Mouse (Mus musculus) ES-E14 (cell line): ENCODE measurements around the gene Zfp523.

ENCODE experiments used
- CHD2 ChIP-seq: IDR thresholded peaks from 2 replicates; pipeline ENCODE4 v1.6.1; 2014; ENCODE audit warnings: mild to moderate bottlenecking, low read depth, low read length, inconsistent platforms
- MAFK ChIP-seq: IDR thresholded peaks from 2 replicates; pipeline ENCODE4 v1.6.1; 2014; ENCODE audit warnings: mild to moderate bottlenecking, low read depth, low read length, inconsistent platforms; ENCODE audit not compliant: insufficient read depth
- ZNF384 ChIP-seq: IDR thresholded peaks from 2 replicates; pipeline ENCODE4 v1.6.1; 2012; ENCODE audit warnings: low read depth, low read length, inconsistent platforms

GRCm38 (mm10) chr17:28138013-28138412 lies 38.9 kb upstream of the Zfp523 start:
- TF ChIP-seq ZNF384: no peak
- no peak for TF ChIP-seq MAFK
- no peak for TF ChIP-seq CHD2
